Mouse (Mus musculus) megakaryocyte, embryonic 14.5 days (primary cell): ENCODE measurements around the gene Gm12184.

Source experiments
- FLI1 ChIP-seq: IDR thresholded peaks from 2 replicates; pipeline ENCODE4 v1.6.1; 2012; ENCODE audit warnings: low read length, inconsistent platforms, mixed read lengths
- GATA1 ChIP-seq: IDR thresholded peaks from 3 replicates; pipeline ENCODE4 v1.6.1; 2012; ENCODE audit warnings: mixed read lengths, low read length, inconsistent platforms, borderline replicate concordance

DNA sequence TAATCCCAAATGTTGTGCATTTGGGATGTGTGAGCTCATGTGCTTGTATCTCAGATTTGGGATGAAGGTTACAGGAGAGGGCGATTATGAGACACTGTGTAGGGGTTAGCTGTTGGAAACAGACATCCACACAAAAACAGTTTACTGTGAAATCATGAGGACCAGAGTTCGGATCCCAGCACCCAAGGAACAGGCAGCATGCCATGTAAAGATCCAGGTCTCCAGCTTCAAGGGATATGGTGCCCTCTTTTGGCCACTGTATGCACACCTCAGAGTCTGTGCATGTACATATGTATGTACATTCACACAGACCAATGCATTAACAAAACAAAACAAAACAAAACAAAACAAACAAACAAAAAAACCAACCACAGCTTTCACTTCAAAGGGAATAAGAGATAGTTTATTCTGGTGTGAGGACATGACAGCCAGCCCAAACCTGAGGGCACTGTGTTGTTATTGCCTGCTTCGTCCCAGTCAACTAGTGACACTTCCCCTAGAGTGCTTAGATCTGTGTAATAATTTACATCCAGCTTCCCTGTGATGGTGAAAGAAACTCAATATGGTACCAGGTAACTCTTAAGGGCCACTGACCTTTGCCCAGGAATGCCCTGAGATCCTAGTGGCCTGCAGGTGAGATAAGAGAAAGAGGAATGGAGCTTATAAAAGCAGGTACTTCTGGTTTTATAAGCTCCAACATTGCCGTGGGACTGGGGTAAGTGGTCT is 25.0 kb upstream of the Gm12184 start:
- TF ChIP-seq GATA1 = no peak
- no peak for TF ChIP-seq FLI1
